Mouse (Mus musculus) T-helper 1 cell (primary cell): Measurements from ENCODE around the gene Ramp2.

Source experiments
- in situ Hi-C: fragments of 300-600 bp; cut with MboI, MseI; formaldehyde crosslinking; loops from one replicate; pipeline ENCODE4 v1.15.1; 2025; ENCODE audit warnings: high pct_unique_total_duplicates

The Ramp2 gene

DNA sequence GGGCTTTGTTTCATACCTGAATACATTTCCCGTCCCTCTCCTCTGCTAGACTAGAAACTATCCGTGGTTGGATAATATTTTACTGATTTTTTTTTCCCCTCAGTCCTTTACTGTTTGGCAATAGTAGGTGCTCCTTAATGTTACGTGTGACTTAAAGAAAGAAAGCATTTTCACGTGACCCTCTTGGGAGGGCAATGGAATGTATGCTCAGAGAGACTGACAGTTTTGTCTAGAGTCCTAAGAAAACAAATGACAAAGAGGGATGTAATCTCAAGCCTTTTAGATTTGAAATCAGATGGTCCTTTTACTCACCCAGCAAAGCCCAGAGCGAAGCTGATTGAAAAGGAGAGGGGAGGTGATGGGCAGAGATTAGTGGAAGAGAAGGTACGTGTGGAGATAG, 20.1 kb downstream of the Ramp2 start:
- in situ Hi-C loops = no loop called here

DNA sequence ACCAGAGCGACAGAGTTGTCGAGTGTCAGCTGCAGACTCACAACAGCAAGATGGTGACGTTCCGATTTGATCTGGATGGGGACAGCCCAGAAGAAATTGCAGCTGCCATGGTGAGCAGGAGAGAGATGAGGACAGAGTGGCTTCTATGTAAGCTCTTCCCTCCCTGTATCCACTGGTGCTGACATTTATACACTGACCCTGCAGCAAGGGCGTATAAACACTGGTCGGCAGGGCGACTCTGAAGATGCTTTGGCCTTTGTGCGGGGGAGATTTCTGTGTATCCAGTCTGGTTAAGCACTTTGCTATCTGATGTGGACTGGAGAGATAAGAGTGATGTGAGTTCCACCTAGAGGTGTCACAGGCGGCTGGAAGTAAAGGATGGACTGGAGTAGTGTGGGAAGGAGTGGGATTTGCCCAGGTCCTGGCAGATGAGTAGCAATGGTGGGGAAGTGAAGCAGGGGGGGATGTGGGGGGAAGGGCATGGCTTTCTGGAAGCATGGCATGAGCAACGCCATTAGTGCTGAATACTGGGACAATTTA, 23.8 kb downstream of the Ramp2 start:
- in situ Hi-C loops = no loop called here

DNA sequence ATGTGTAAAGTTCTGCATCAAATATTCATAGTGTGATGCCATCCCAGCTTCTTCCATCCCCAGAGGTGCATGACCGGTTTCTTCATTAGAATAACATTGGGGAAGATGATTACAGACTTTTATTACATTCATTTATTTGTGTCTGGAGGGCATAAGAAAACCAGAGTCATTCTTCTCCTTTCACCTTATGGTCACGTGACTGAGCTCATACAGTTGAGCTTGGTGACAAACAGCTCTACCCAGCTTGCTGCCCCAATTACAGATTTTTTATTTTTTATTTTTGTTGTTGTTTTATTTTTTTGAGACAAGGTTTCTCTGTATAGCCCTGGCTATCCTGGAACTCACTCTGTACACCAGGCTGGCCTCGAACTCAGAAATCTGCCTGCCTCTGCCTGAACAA, 26.6 kb downstream of the Ramp2 start:
- in situ Hi-C loops = no loop called here

DNA sequence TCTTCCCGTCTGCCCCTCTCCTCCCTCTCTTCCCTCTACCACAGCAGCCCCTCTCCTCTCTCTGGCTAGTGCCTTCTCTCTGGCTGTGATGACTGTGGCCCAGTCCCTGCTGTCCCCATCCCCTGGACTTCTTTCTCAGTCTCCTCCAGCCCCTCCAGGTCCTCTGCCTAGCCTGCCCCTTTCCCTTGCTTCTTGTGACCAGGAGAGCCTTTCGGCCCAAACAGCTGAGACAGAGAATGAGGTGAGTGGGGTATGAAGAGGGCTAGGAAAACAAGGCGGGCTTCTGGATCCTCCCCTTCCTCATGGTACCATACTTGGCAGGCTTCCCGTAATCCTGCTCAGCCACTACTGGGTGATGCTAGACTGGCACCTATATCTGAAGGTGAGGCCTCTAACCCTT, 29.5 kb downstream of the Ramp2 start:
- in situ Hi-C loops = no loop called here

GRCm38 (mm10) chr11:101276319-101277070, 30.7 kb downstream of the Ramp2 start:
- in situ Hi-C loops = no loop called here

DNA sequence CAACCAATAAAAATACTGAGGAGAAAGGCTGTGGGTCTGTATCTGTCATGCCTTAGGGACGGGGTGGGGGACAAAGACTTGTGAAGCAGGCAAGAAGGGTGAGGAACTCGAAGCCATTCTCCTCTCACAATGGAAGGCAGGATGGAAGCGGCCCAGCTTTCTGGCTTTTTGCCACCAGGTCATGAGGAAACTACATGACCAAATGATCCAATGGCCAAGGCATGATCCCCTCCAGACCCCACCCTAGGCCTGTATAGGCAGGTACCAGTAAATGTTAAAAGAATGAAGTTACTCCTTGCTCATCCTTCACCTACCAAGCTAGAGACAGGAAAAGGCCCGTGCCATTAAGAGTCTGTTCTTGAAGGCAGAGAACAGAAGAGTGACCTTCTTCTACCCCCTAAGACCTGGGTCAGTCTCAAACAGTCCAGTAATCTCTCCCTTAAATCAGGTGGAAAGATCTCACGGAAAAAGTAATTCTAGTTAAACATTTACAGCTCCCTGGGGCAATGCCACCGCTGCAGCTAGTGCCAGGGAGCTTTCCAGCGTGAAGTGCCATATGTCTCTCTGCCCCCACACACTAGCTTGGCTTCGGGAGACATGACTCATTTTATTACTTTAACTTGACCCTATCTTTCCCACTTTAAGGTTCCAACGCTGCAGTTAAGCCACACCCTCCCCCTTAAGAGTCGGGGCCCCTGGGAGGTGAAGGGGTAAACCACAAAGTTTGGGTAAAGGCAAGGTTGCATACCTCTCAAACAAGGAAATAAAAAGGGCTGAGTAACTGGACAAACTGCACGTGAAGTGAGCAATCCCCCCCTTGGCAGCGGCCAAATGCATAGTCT, 31.8 kb downstream of the Ramp2 start:
- in situ Hi-C loops = no loop called here

DNA sequence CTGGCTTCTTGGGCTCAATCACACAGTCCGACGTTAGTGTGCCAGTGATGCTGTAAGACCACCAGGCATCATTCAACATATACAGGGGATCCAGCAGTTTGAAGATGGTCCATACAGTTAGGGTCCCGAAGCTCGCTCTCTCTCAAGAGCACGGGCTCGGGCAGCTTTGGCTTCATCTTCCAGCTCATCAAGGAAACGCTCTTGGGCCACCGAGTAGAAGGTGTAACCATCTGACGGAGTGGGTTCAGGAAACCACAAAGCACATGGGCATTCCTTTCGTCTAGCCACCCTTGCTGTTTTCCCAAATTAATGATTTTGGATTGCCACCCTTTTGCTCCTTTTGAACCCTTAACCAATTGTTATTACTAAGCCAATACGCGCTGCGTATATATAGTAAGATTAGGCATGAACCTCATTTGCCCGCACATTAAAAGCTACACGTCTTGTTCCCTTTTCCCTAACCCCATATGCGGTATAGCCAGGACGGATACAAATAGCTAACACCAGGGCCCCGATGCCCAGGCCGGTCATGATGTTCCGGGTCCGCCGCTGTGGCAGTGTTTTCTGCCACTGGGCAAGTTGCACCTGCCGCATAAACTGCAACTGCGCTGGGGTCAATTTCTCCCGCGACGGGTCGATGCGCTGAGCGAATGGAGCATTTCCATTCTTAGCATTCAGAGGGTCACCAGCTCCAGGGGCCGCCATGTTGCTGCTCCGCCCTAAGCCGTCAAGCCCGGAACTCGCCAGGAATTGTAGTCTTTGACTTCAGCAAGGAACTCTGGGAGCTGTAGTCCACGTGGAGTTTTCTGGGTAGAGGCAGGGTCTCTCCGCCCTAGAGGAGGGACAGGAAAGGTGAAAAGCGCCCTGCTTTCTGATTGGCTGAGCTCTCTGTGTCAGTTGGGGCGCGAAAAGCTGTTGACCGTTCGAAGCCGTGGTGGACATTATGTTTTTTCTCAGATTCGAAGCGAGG, 32.7 kb downstream of the Ramp2 start, which contains the start of the genes Cntd1 and Coa3:
Gene Cntd1 (plus strand): TSS at position 790 of the 970 bp plus-strand sequence.
Gene Coa3 (minus strand): TSS at position 892 of the 970 bp plus-strand sequence.
- in situ Hi-C loops = no loop called here

- in situ Hi-C loops = no loop called here
These were observed 33.4 kb downstream of the Ramp2 start for GRCm38 (mm10) chr11:101279193-101279569.

- in situ Hi-C loops = no loop called here
These were observed 35.0 kb downstream of the Ramp2 start for GRCm38 (mm10) chr11:101280837-101281236.

GRCm38 (mm10) chr11:101282896-101283295, 37.1 kb downstream of the Ramp2 start:
- in situ Hi-C loops = no loop called here

DNA sequence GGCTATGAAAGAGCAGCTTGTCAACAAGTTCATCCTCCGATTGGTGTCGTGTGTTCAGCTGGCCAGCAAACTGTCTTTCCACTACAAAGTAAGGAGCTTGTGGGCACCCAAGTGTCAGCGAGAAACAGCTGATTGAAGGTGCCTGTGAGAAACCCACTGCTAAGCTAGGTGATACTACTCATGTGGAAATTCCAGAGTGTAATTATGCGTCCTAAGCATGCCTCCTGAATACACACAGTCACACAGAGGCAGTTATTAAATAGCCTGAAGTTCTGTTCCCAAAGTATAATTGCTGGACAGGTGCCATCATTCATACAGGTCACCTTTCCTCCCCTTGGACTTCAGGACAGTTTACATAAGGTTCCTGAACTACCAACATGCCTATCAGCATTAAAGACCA, 38.0 kb downstream of the Ramp2 start:
- in situ Hi-C loops = no loop called here

DNA sequence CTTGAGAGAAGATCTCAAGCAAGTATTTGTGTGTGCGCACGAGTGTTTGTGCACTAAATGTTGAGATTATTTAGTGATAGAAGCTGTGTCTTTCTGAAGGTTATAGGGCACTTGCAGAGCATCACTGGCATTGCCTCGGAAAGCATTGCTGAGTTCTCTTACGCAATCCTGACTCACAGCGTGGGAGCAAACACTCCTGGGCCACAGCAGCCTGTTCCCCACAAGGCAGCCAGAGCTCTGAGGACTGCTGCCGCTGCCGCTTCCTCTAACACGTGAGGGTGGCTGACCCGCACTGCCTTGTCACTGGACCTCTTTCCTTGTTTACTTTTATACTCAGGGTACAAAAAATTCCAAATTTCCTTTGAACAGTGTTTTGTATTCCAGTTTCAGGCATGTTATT, 41.5 kb downstream of the Ramp2 start:
- in situ Hi-C loops = no loop called here

DNA sequence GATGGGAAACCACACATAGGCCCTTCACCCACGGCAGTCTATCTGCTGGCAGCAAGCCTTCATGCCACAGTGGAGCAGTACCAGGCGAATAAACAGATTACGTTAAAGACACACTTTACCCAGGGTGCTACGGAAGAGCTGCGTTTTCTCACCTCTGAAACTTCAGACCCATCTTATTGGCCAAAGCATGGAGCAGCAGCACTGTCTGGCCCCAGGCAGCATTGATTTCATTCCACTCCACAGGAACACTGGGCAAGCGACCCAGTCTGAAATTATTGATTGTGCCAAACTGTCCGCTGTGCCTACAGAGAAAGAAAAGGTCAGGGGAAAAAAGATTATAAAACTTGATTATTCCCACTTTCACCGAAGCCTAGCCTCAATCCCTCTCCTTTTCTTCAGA, 45.4 kb downstream of the Ramp2 start:
- in situ Hi-C loops = loop anchor here (5.0 kb wide), 1 partner anchor 79 kb away; no protein-coding TSS in a partner anchor

- in situ Hi-C loops = no loop called here
These were observed 49.4 kb downstream of the Ramp2 start for GRCm38 (mm10) chr11:101295191-101295590.

DNA sequence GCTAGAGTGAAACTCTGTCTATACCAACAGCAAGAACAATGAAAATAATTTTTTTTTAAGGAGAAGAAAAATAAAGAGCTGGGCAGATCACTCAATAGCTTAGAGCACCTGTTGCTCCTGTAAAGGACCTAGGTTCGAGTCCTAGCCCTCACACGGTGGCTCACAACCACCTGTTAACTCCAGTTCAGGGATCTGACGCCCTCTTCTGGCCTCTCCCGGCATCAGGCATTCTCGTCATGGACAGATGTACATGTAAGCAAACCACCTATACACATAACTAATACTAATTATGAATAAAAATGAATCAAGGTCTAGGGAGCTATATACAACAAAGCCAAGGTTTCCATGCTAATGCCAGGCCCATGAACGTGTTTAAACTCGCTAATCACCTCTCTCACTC, 55.1 kb downstream of the Ramp2 start:
- in situ Hi-C loops = no loop called here

DNA sequence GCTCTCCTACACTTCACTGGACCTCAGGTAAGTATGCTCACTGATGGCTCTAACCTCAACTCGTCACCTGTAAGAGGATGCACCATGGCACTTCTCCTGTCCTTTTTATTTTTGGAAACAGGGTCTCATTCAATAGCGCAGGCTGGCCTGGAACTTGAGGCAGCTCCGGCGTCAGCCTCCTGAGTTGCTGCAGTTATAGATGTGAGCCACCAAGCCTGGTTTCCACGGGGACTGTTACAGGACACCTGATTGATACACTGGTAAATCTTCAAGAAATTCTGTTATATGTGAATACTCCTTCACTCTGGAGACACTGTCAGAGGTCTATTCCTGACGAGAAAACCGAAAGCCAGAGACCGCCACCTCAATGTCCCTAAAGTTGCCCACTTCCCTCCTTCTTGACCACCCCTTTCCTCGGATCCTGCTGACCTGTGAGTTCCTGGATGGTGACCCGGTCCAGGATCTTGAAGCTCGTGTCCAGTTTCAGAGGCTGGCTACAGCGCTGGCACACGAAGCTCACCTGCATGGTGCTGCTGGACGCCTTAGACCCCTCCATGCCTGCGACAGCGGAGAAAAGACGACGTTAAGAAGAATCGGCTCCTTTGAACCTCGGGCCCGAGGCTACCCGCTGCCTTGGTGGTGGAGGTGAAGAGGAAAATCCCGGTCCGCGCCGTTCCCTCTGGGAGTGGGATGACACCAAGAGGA, 55.6 kb downstream of the Ramp2 start:
- in situ Hi-C loops = no loop called here

DNA sequence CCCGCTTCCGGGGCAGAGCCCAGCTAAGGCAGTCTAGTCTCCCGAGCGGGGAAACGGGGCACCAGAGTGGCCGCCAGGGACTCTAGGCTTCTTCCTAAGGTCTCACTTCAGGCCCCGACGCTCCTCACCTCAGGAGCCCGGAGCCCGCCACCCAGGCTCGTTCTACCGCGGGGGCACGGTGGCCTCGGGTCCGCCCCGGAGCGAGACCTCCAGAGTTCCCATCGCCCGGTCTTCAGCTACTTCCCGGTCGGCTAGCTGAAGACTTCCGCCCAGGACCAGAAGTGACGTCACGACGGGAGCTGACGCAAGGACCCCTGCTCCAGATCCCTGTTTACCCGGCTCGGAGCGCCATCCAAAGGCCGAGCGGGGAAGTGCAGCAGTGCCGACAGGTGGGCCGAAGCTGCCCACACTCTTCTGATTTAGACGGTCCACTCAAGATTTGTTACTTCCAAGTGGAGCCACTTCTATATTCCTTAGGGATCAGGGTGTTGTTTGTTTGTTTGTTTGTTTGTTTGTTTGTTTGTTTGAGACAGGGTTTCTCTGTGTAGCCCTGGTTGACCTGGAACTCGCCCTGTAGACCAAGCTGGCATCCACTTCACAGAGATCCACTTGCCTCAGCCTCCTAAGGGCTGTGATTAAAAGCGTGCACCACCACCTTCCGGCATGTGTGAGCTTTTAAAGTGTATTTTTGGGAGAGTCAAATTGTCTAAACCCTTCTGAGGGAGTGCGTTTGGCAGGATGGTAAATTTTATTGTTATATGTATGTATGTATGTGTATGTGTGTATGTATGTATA, 56.4 kb downstream of the Ramp2 start, which contains the start of gene Becn1:
Gene Becn1 (minus strand): TSS at position 283 of the 795 bp plus-strand sequence.
- in situ Hi-C loops = no loop called here

- in situ Hi-C loops = no loop called here
These were observed 61.9 kb downstream of the Ramp2 start for GRCm38 (mm10) chr11:101307744-101308143.
